Mouse (Mus musculus): ENCODE results near the gene Tenm2.

GRCm38 (mm10) chr11:36307276-36307675 lies 928.5 kb downstream of the Tenm2 start:
- TF ChIP-seq CTCF (IDR thresholded peaks at IDR 0.05; ENCODE audit: control insufficient read depth, insufficient read depth, low read length) = no peak
- TF ChIP-seq POLR2A (IDR thresholded peaks at IDR 0.05; ENCODE audit: borderline replicate concordance, control insufficient read depth, low read depth, low read length) = no peak

All from bone marrow, adult 2 months (tissue).